Mouse (Mus musculus) intestine, embryonic 15.5 days (tissue): Measurements from ENCODE around the gene Gm14322. TPM values are rescaled to one million over a fixed set of nuclear protein-coding genes. Genes with fewer than 3 reads are reported as not detected.
"Not testable (repeated sequence)": the region's sequence is repeated elsewhere in the genome, so short reads cannot be mapped to it uniquely, and the experiment has no call there.

Experiments
- ATAC-seq: fragments of 200-750 bp; cut with Nextera tagmentation; 2 replicates; pipeline ENCODE4 v1.8.0; 2017; ENCODE audit warnings: moderate TSS enrichment, moderate library complexity
- H3K27ac ChIP-seq: fragments of 300-500 bp; sonication (generic); 2 replicates; pipeline ENCODE4 v1.5.1; 2015; ENCODE audit warnings: mild to moderate bottlenecking, inconsistent platforms
- H3K27me3 ChIP-seq: fragments of 300-500 bp; sonication (generic); replicated peaks from 2 replicates; pipeline ENCODE4 v1.6.1; 2015; ENCODE audit warnings: inconsistent platforms
- H3K36me3 ChIP-seq: fragments of 300-500 bp; sonication (generic); 2 replicates; pipeline ENCODE4 v1.6.1; 2015; ENCODE audit warnings: inconsistent platforms
- H3K4me1 ChIP-seq: fragments of 300-500 bp; sonication (generic); replicated peaks from 2 replicates; pipeline ENCODE4 v1.6.1; 2015; ENCODE audit warnings: inconsistent platforms
- H3K4me2 ChIP-seq: fragments of 300-500 bp; sonication (generic); replicated peaks from 2 replicates; pipeline ENCODE4 v1.6.1; 2015; ENCODE audit warnings: mild to moderate bottlenecking, inconsistent platforms
- H3K4me3 ChIP-seq: fragments of 300-500 bp; sonication (generic); replicated peaks from 2 replicates; pipeline ENCODE4 v1.5.1; 2015; ENCODE audit warnings: inconsistent platforms
- H3K9ac ChIP-seq: fragments of 300-500 bp; sonication (generic); 2 replicates; pipeline ENCODE4 v1.6.1; 2015; ENCODE audit warnings: inconsistent platforms
- H3K9me3 ChIP-seq: fragments of 300-500 bp; sonication (generic); 2 replicates; pipeline ENCODE4 v1.6.1; 2016; ENCODE audit warnings: inconsistent platforms
- WGBS: fragments of 180-500 bp; shearing (Covaris S2); methylation state at CpG from one replicate; pipeline ENCODE4 v1.1.7; 2015; 5-methylcytosine and 5-hydroxymethylcytosine counted together
- polyA plus RNA-seq: library from polyadenylated mRNA; unstranded; fragments of >200 nt; fragmentation: Nextera tagmentation; extraction: Ambion mirVana; gene quantifications from 2 replicates; pipeline ENCODE4 v1.2.1, GENCODE M21; 2015

Gm14322 gene
- 4.2 and 5.3 TPM in 2 replicates for polyA plus RNA-seq

- not testable (repeated sequence) for ATAC-seq, H3K27me3 ChIP-seq, H3K4me1 ChIP-seq, H3K27ac ChIP-seq, H3K9ac ChIP-seq, H3K36me3 ChIP-seq, H3K9me3 ChIP-seq
- H3K4me3 ChIP-seq = peak within 1 kb of the TSS; percentile 26
- peak within 1 kb of the TSS; percentile 37 for H3K4me2 ChIP-seq
- WGBS = 27% methylated on average over 9 of the region's 9 CpGs
Measured at GRCm38 (mm10) chr2:177758941-177759558, at the start of gene Gm14322. Gm14322 (plus strand) TSS chr2:177759288.

- H3K27ac ChIP-seq, H3K9ac ChIP-seq, ATAC-seq, H3K36me3 ChIP-seq, H3K9me3 ChIP-seq, H3K4me3 ChIP-seq, H3K27me3 ChIP-seq, H3K4me1 ChIP-seq, H3K4me2 ChIP-seq: not testable (repeated sequence)
- WGBS = 74% methylated on average over 4 of the region's 10 CpGs
Measured at GRCm38 (mm10) chr2:177741487-177741886, 17.6 kb upstream of the Gm14322 start.

GRCm38 (mm10) chr2:177787351-177787750 lies 28.3 kb downstream of the Gm14322 start:
- H3K4me3 ChIP-seq, H3K4me1 ChIP-seq, H3K9ac ChIP-seq, H3K36me3 ChIP-seq, ATAC-seq, H3K9me3 ChIP-seq, H3K27ac ChIP-seq, H3K4me2 ChIP-seq, H3K27me3 ChIP-seq: not testable (repeated sequence)
- 51% methylated on average over 1 of the region's 1 CpGs for WGBS

- H3K4me1 ChIP-seq, H3K9me3 ChIP-seq, H3K4me2 ChIP-seq, H3K27ac ChIP-seq, H3K4me3 ChIP-seq, ATAC-seq, H3K9ac ChIP-seq, H3K36me3 ChIP-seq, H3K27me3 ChIP-seq: not testable (repeated sequence)
- no CpG with 5 or more reads among the region's 2 CpGs for WGBS
Measured at GRCm38 (mm10) chr2:177806170-177806569, 47.1 kb downstream of the Gm14322 start.

Other genes starting within 250 kb of the Gm14322 start
- not detected in 2 replicates for gene Gm14406, start 181.1 kb upstream of the Gm14322 start, polyA plus RNA-seq
- gene Gm14325, start 81.0 kb downstream of the Gm14322 start, polyA plus RNA-seq = 29.0 and 29.6 TPM in 2 replicates
- 3.3 and 4.1 TPM in 2 replicates for gene Gm14327, start 137.8 kb downstream of the Gm14322 start, polyA plus RNA-seq
- gene Zfp972, start 166.3 kb downstream of the Gm14322 start, polyA plus RNA-seq = 1.4 and 1.5 TPM in 2 replicates
- 15.2 TPM in 2 replicates for gene Gm14326, start 198.0 kb downstream of the Gm14322 start, polyA plus RNA-seq